Mouse (Mus musculus) adrenal gland, postnatal 14 days (tissue): ENCODE data around the gene Ccdc30. TPM values are rescaled to one million over a fixed set of nuclear protein-coding genes. Genes with fewer than 3 reads are reported as not detected.
"Not testable (repeated sequence)": the region's sequence is repeated elsewhere in the genome, so short reads cannot be mapped to it uniquely, and the experiment has no call there.

Source experiments
- DNase-seq: peaks from one replicate; pipeline ENCODE4 v3.0.0; 2021; ENCODE audit warnings: mixed read lengths
- total RNA-seq: library from RNA; stranded (reverse); gene quantifications from 2 replicates; pipeline ENCODE4 v1.2.3, GENCODE M21; 2021

Ccdc30 gene
- total RNA-seq, 1 experiment from 2014 or later, result 8.4 TPM

DNA sequence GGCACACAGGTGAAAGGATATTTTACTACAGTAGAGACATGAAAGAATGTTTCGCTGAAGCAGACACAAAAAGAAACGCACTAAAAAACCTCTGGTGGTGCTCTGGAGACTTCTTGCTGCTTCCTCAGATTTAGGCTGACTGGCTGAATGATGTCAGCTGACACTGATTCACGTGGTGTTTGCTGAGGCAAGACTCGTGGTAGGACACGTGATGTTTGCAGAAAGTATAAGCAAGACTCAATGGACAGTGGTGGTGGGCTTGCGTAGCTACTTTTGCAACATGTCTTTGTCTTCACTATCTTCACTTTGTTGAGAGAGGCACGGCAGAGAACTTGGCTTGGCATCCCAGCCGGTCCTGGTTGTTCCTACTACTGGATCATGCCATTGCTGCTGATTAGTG is 112.0 kb downstream of the Ccdc30 start:
- no peak for DNase-seq

GRCm38 (mm10) chr4:119301777-119302176 is 113.5 kb downstream of the Ccdc30 start:
- no peak for DNase-seq

DNA sequence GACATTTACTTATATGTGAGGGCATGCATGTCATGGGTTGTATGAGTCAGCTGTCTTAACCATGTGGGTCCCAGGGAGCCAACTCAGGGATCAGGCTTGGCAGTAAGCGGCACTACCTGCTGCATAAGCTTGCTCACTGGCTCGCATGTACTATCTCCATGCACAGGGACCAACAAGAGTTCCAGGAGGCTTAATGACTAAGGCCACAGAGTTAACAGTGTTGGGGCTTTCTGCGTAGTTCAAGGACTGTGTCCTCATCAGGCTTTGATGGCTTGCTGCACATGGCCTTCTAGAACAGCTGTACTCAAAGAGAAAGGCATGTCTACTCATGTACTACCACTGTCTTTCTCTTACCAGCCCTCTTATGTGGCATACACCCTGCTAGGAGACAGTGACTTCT is 114.6 kb downstream of the Ccdc30 start:
- DNase-seq, result peak; percentile 47

GRCm38 (mm10) chr4:119297361-119297760 is 118.0 kb downstream of the Ccdc30 start:
- DNase-seq, result no peak

- no peak for DNase-seq
These were observed 120.2 kb downstream of the Ccdc30 start for GRCm38 (mm10) chr4:119295134-119295453.

GRCm38 (mm10) chr4:119294415-119295133 is 120.7 kb downstream of the Ccdc30 start, which contains the start of gene Ybx1:
Gene Ybx1, minus strand, starts transcription at chr4:119294604.
- peak; percentile 100 for DNase-seq

DNA sequence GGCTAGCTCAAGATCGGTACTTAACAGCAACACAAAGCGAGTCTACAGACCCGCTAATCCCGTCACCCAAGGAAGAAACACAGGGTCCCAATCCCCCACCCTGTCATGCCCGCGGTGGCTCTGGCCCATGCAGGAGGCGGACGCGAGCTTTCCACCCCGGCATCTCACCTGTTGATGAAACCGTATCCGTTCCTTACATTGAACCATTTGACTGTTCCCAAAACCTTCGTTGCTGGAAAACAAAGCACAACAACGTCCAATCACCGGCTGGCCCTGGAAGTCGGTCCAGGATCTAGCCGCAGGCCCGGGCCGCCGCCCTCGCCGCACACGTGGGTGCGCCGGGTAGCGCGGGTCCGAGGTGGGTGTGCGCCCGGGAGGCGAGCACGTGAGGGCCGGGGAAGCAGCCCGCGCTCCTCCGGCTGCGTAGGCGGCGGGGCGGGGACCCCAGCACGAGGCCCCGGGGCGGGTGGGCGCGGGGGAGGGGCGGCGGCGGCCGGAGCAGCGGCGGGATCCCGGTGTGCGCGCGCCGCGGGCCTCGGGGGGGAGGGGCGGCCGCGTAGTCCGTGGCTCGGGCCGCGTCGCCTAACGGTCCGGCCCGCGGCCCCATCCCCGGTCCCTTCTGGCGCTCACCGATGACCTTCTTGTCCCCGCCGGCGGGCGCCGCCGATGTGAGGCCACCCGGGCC is 121.6 kb downstream of the Ccdc30 start:
- peak; percentile 64 for DNase-seq

DNA sequence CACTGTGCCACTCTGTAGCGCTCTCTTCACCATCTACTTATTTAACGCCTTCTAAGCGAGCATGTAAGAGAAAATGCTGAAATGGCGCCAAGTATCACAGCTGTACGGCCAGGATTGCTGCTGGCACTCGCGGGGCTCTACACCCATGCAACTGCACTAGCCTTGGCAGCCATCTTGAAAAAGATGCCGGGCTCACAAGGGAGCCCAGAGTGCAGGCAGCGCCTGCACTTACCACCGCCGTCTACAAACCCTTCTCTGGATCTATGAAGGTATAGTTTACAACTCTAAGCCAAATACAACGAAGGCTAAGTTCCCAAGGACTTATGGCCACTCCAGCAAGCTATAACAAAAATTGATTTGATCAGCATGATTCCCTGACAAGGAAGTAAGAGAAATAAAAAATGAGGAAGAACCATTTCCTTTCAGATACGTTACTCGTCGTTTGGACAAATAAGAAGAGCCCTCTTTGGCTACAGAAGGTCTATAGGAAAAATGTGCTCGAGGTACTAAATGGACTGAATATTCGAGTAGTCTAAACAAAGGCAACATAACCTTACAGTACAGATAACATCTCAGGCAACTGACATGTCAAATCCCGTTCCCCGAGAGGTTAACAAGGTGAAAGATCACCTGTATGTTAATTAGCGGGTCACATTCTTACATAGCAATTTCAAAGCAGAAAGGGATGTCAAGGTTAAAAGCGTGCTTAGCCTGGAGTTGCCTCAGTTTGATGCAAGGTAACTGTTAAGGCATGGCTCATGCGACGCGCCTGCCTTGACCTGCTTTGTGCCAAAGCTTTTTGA is 122.3 kb downstream of the Ccdc30 start:
- peak; percentile 70 for DNase-seq

- no peak for DNase-seq
These were observed 123.4 kb downstream of the Ccdc30 start for GRCm38 (mm10) chr4:119291921-119292320.

DNA sequence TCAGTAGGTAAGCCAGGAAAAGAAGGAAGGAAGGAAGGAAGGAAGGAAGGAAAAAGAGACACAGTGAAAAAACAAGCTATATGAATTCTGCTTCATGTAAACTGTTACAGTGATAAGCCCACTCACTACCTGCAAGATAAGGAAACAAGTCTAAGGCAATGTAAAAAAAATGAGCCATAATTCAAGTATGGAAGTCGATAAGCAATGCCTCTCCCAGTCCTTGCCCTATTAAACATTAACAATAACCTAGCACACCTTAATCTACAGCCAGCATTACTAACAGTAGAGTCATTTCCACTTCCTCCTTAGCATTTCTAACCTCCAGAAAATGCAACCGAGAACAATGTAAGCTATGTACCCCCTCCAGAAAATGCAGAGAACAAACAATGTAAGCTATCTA is 130.0 kb downstream of the Ccdc30 start:
- no peak for DNase-seq

DNA sequence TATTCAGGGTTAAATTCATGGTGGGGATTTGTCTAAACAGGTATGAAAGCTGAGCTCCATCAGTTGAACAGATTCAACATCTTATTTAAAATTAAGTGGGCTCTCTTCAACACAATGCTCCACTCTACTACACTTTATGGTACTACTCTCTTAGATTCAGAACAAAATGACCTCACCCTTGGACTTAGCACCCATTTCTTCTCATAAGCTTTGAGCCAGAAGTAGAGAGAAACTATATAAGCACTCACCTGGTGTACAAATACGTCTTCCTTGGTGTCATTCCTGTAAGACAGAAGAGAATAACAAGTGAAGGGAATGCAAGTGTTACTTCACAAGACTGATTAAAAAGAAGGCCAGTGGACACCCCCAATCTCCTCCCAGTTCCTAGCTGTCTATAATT is 130.5 kb downstream of the Ccdc30 start:
- DNase-seq, result no peak

- not testable (repeated sequence) for DNase-seq
These were observed 136.5 kb downstream of the Ccdc30 start for GRCm38 (mm10) chr4:119278784-119279183.

GRCm38 (mm10) chr4:119275726-119276125 is 139.6 kb downstream of the Ccdc30 start:
- no peak for DNase-seq

DNA sequence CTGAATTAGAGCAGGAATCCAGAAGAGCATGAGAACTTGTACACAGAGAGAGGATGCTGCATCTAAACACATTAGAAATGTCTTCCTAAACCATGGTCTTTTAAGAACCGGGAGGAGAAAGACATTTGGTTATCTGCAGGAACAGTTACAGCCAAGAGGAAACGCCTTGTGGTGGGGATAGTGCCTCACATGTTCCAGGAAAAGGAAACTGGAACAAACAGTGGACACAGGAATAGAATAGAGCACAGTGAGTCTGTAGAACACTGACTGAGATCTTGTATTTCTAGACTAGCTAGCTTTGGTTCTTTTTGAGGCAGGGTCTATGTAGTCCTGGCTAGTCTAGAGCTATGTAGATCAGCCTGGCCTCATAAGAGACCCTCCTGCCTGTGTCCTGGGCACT is 140.1 kb downstream of the Ccdc30 start:
- no peak for DNase-seq

DNA sequence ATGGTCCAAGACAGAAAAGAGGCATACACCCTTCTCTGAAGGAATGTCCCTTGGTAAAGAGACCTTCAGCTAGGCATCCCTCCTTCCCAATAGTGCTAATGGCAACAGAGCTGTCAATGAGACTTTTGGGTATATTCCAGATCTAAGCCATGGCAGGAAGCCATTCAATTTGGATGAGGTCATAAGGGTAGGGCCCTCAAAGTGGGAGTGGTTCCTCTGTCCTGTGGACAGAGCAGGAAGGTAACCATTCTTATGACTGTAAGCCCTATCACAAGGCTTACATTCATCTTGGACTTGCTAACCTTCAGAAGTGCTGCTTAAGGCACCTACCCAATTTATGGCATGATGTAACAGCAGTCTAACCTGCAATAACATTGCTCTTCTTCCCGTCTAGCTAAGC is 140.7 kb downstream of the Ccdc30 start:
- no peak for DNase-seq

Other genes with a start within 250 kb of the Ccdc30 start
- 20.5 and 21.6 TPM in 2 replicates for gene Zfp691, start 241.3 kb downstream of the Ccdc30 start, total RNA-seq
- gene Ermap, start 225.5 kb downstream of the Ccdc30 start, total RNA-seq, result 2.3 and 8.8 TPM in 2 replicates
- 19.0 and 22.5 TPM in 2 replicates for gene Svbp, start 220.2 kb downstream of the Ccdc30 start, total RNA-seq
- 0.30 TPM in 1 of 2 replicates, not detected in the other for gene Tmem269, start 197.3 kb downstream of the Ccdc30 start, total RNA-seq
- 24.6 and 30.8 TPM in 2 replicates for gene AU022252, start 182.8 kb downstream of the Ccdc30 start, total RNA-seq
- 27.5 and 27.9 TPM in 2 replicates for gene P3h1, start 182.6 kb downstream of the Ccdc30 start, total RNA-seq
- 0.19 and 0.41 TPM in 2 replicates for gene Cldn19, start 160.1 kb downstream of the Ccdc30 start, total RNA-seq
- gene Ybx1, start 120.9 kb downstream of the Ccdc30 start, total RNA-seq, result 620 and 697 TPM in 2 replicates
- 19.9 and 23.8 TPM in 2 replicates for gene Ppih, start 95.0 kb downstream of the Ccdc30 start, total RNA-seq
- gene Ppcs, start 6.9 kb upstream of the Ccdc30 start, total RNA-seq, result 36.5 and 41.5 TPM in 2 replicates
- 1.1 and 1.6 TPM in 2 replicates for gene Zmynd12, start 7.3 kb upstream of the Ccdc30 start, total RNA-seq
- gene Rimkla, start 77.1 kb upstream of the Ccdc30 start, total RNA-seq, result 0.22 and 0.79 TPM in 2 replicates
- 26.9 and 32.0 TPM in 2 replicates for gene Foxj3, start 121.5 kb upstream of the Ccdc30 start, total RNA-seq
- 8.8 and 10.7 TPM in 2 replicates for gene Frg2f1, start 124.0 kb upstream of the Ccdc30 start, total RNA-seq
- gene Guca2a, start 222.2 kb upstream of the Ccdc30 start, total RNA-seq, result not detected in 2 replicates
- gene Guca2b, start 243.4 kb upstream of the Ccdc30 start, total RNA-seq, result not detected in 2 replicates